Mouse (Mus musculus) small intestine, adult 2 months (tissue): Measurements from ENCODE around the gene Cdh23. TPM values are rescaled to one million over a fixed set of nuclear protein-coding genes. Genes with fewer than 3 reads are reported as not detected.

Source experiments
- H3K27ac ChIP-seq: fragments of 200-500 bp; 2 replicates; pipeline ENCODE4 v1.5.1; 2012; ENCODE audit warnings: low read depth, low read length, control low read depth, inconsistent platforms; ENCODE audit not compliant: insufficient read depth
- H3K27me3 ChIP-seq: fragments of 200-500 bp; 2 replicates; pipeline ENCODE4 v1.6.1; 2012; ENCODE audit warnings: mild to moderate bottlenecking, moderate library complexity, low read length, inconsistent platforms; ENCODE audit not compliant: control insufficient read depth, insufficient read depth
- H3K36me3 ChIP-seq: fragments of 200-500 bp; 2 replicates; pipeline ENCODE4 v1.6.1; 2012; ENCODE audit warnings: mild to moderate bottlenecking, low read length, control low read depth, inconsistent platforms; ENCODE audit not compliant: control insufficient read depth, insufficient read depth
- H3K4me1 ChIP-seq: fragments of 200-500 bp; 2 replicates; pipeline ENCODE4 v1.6.1; 2012; ENCODE audit warnings: low read length, inconsistent platforms, mixed read lengths; ENCODE audit not compliant: control insufficient read depth, insufficient read depth, insufficient read length
- H3K4me3 ChIP-seq: fragments of 200-500 bp; 2 replicates; pipeline ENCODE4 v1.5.1; 2012; ENCODE audit warnings: low read depth, mild to moderate bottlenecking, control low read depth, inconsistent platforms, low read length, moderate library complexity
- CTCF ChIP-seq: fragments of 200-500 bp; IDR thresholded peaks from 2 replicates; pipeline ENCODE4 v1.5.1; 2012; ENCODE audit warnings: low read depth, mild to moderate bottlenecking, control low read depth, inconsistent platforms, low read length, moderate library complexity, mixed read lengths; ENCODE audit not compliant: insufficient replicate concordance, insufficient read length; ENCODE audit errors: extremely low read depth
- POLR2A ChIP-seq: fragments of 200-500 bp; IDR thresholded peaks from 2 replicates; pipeline ENCODE4 v1.6.1; 2012; ENCODE audit warnings: low read depth, mild to moderate bottlenecking, control low read depth, inconsistent platforms, low read length, moderate library complexity
- WGBS: fragments of 180-500 bp; shearing (Covaris S2); methylation state at CpG from one replicate; pipeline ENCODE4 v1.1.7; 2018; 5-methylcytosine and 5-hydroxymethylcytosine counted together
- polyA plus RNA-seq: library from polyadenylated mRNA; depleted of rRNA; stranded (reverse); fragments of >200 nt; gene quantifications from 2 replicates; pipeline ENCODE4 v1.2.3, GENCODE M21; 2012

Cdh23 gene
- polyA plus RNA-seq, 1 experiment = 0.35 TPM

GRCm38 (mm10) chr10:60527949-60528348 is 168.3 kb downstream of the Cdh23 start:
- no peaks in the 10 kb centered on the region for H3K36me3 ChIP-seq
- no peak overlapping the region for H3K4me3 ChIP-seq
- TF ChIP-seq CTCF (no peak), POLR2A (no peak)
- no peaks in the 10 kb centered on the region for H3K27me3 ChIP-seq
- WGBS = 68% methylated on average over 7 of the region's 7 CpGs
- no peak overlapping the region for H3K27ac ChIP-seq
- H3K4me1 ChIP-seq = no peaks in the 10 kb centered on the region

GRCm38 (mm10) chr10:60525081-60525480 is 171.2 kb downstream of the Cdh23 start:
- H3K27ac ChIP-seq = no peak overlapping the region
- no peaks in the 10 kb centered on the region for H3K27me3 ChIP-seq
- H3K4me3 ChIP-seq = no peak overlapping the region
- 64% methylated on average over 8 of the region's 8 CpGs for WGBS
- no peak for TF ChIP-seq POLR2A
- no peak for TF ChIP-seq CTCF
- no peaks in the 10 kb centered on the region for H3K4me1 ChIP-seq
- H3K36me3 ChIP-seq = no peaks in the 10 kb centered on the region

GRCm38 (mm10) chr10:60516286-60516685 is 180.0 kb downstream of the Cdh23 start:
- Histone ChIP-seq H3K36me3 (no peaks in the 10 kb centered on the region), H3K27ac (no peak overlapping the region), H3K4me1 (no peaks in the 10 kb centered on the region), H3K4me3 (no peak overlapping the region), H3K27me3 (no peaks in the 10 kb centered on the region)
- 86% methylated on average over 11 of the region's 11 CpGs for WGBS
- no peak for TF ChIP-seq POLR2A

GRCm38 (mm10) chr10:60498538-60498937 is 197.8 kb downstream of the Cdh23 start:
- H3K36me3 ChIP-seq = no peaks in the 10 kb centered on the region
- H3K27ac ChIP-seq = no peak overlapping the region
- TF ChIP-seq CTCF = no peak
- TF ChIP-seq POLR2A = no peak
- H3K4me1 ChIP-seq = no peaks in the 10 kb centered on the region
- WGBS = 13% methylated on average over 4 of the region's 4 CpGs
- no peak overlapping the region for H3K4me3 ChIP-seq
- no peaks in the 10 kb centered on the region for H3K27me3 ChIP-seq

GRCm38 (mm10) chr10:60495070-60495469 is 201.2 kb downstream of the Cdh23 start:
- H3K4me1 ChIP-seq = no peaks in the 10 kb centered on the region
- 45% methylated on average over 6 of the region's 6 CpGs for WGBS
- no peak overlapping the region for H3K27ac ChIP-seq
- TF ChIP-seq CTCF = no peak
- no peak for TF ChIP-seq POLR2A
- H3K27me3 ChIP-seq = no peaks in the 10 kb centered on the region
- no peak overlapping the region for H3K4me3 ChIP-seq
- no peaks in the 10 kb centered on the region for H3K36me3 ChIP-seq

DNA sequence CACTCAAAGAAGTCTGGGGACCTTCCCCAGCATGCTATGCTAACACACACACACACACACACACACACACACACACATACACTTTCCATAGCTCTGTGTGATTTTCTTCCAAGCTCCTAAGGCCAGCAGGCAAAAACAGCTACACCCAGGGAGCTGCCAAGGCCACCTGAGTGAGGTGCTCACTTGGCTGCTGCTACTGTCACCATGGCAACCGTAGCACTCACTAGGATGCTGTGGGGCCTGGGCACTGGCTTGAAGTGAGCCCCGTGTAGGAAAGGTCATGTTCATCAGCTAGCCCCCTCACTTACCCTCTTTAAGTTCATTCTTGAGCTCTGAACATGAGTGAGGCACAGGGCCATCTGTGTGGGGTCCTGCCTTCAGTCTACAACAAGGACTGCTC is 204.8 kb downstream of the Cdh23 start:
- TF ChIP-seq POLR2A (no peak), CTCF (no peak)

GRCm38 (mm10) chr10:60481381-60481780 is 214.9 kb downstream of the Cdh23 start:
- Histone ChIP-seq H3K27me3 (no peaks in the 10 kb centered on the region), H3K4me1 (no peaks in the 10 kb centered on the region), H3K27ac (no peak overlapping the region), H3K36me3 (no peaks in the 10 kb centered on the region), H3K4me3 (no peak overlapping the region)
- TF ChIP-seq CTCF (no peak), POLR2A (no peak)
- 88% methylated on average over 6 of the region's 6 CpGs for WGBS

More for the DNA sequence above, 204.8 kb downstream of the Cdh23 start:
- 55% methylated on average over 2 of the region's 2 CpGs for WGBS
- H3K27ac ChIP-seq = no peak overlapping the region
- no peak overlapping the region for H3K4me3 ChIP-seq
- no peaks in the 10 kb centered on the region for H3K4me1 ChIP-seq
- no peaks in the 10 kb centered on the region for H3K36me3 ChIP-seq
- H3K27me3 ChIP-seq = no peaks in the 10 kb centered on the region

DNA sequence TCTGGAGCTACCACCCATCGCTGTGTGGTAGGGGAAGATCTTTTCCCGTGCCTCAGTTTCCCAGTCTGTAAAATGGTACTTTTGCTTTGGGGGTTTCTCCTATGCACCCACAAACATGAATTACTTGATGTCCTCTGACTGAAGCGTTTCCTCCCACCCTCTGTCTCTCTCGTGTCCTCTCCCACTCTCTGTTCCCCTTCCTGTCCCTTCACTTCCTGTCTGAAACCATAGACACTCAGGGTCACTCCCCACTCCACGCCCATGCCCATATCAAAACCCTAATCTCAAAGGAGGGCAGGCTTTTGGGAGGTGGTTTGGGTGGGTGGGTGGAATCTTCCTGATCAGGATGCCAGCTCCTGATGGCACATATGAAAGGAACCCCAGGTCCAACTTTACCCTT is 221.7 kb downstream of the Cdh23 start:
- no peaks in the 10 kb centered on the region for H3K4me1 ChIP-seq
- H3K4me3 ChIP-seq = no peak overlapping the region
- WGBS = 57% methylated on average over 5 of the region's 5 CpGs
- no peak for TF ChIP-seq POLR2A
- no peak overlapping the region for H3K27ac ChIP-seq
- no peaks in the 10 kb centered on the region for H3K27me3 ChIP-seq
- H3K36me3 ChIP-seq = no peaks in the 10 kb centered on the region
